Mouse (Mus musculus): Measurements from ENCODE around the gene Lhpp. TPM values are rescaled to one million over a fixed set of nuclear protein-coding genes. Genes with fewer than 3 reads are reported as not detected.

Lhpp gene
- polyA plus RNA-seq, 1 experiment from 2014 or later: 14.3 TPM

DNA sequence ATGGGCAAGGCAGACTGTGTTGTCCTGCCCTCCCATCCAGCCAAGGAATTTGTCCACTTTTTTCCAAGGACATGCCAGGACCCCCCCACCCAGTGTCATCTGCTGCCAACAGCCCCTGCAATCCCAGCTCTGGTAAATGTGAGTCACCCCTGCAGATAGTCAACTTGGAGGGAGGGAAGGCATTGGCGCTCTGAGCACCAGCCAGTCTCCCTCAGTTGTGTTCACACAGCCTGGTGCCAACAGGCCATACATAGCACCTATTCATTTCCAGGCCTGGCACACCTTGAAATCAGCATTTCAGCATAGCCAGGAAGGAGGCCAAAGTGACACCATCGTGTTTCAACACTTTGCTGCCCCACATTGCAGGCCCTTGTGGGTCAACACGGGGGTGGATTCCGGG lies 73.5 kb downstream of the Lhpp start:
- 84% methylated on average over 4 of the region's 4 CpGs for WGBS
- no peaks in the 10 kb centered on the region for H3K9me3 ChIP-seq (ENCODE audit: control insufficient read depth, low read length)
- no peak overlapping the region for H3K4me3 ChIP-seq (ENCODE audit: low read depth, low read length)
- H3K27ac ChIP-seq (replicated peaks; ENCODE audit: low read depth, low read length): no peak overlapping the region
- no peak overlapping the region for H3K4me2 ChIP-seq (ENCODE audit: low read depth, low read length)
- no peaks in the 10 kb centered on the region for H3K27me3 ChIP-seq (replicated peaks; ENCODE audit: control insufficient read depth, insufficient read depth, low read length)
- DNase-seq (ENCODE audit: low spot score) (no peak), ATAC-seq (ENCODE audit: low read depth) (no peak)
- H3K9ac ChIP-seq (ENCODE audit: low read depth, low read length): no peak overlapping the region
- no peaks in the 10 kb centered on the region for H3K36me3 ChIP-seq (ENCODE audit: control insufficient read depth, insufficient read depth, low read length)
- peaks cover 8% of the 10 kb centered on the region for H3K4me1 ChIP-seq (ENCODE audit: control insufficient read depth, insufficient read depth, low read length)

DNA sequence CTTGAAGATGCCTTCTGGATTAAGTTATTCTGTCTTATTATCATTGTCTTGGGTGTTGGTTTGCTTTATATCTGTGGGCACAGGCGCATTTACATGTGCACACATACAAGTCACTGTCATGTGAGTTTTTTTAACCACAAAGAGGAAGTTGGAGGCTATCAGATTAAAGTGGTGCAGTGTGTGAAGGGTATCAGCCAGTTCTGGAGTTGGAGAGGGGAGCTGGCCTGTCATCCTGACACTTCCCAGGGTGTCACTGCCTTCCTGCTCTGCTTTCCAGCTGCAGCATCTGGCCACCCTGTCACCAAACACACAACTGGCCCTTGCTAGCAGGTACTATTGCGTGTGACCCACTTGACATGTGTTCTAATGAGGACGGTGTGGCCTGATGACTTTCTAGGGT lies 76.1 kb downstream of the Lhpp start:
- Histone ChIP-seq H3K27me3 (replicated peaks; ENCODE audit: control insufficient read depth, insufficient read depth, low read length) (no peaks in the 10 kb centered on the region), H3K4me1 (ENCODE audit: control insufficient read depth, insufficient read depth, low read length) (peaks cover 13% of the 10 kb centered on the region), H3K9ac (ENCODE audit: low read depth, low read length) (no peak overlapping the region), H3K27ac (replicated peaks; ENCODE audit: low read depth, low read length) (no peak overlapping the region), H3K36me3 (ENCODE audit: control insufficient read depth, insufficient read depth, low read length) (no peaks in the 10 kb centered on the region), H3K4me2 (ENCODE audit: low read depth, low read length) (no peak overlapping the region), H3K9me3 (ENCODE audit: control insufficient read depth, low read length) (no peaks in the 10 kb centered on the region), H3K4me3 (ENCODE audit: low read depth, low read length) (no peak overlapping the region)
- no peak for DNase-seq (ENCODE audit: low spot score)
- WGBS: 90% methylated on average over 3 of the region's 3 CpGs
- no peak for ATAC-seq (ENCODE audit: low read depth)

DNA sequence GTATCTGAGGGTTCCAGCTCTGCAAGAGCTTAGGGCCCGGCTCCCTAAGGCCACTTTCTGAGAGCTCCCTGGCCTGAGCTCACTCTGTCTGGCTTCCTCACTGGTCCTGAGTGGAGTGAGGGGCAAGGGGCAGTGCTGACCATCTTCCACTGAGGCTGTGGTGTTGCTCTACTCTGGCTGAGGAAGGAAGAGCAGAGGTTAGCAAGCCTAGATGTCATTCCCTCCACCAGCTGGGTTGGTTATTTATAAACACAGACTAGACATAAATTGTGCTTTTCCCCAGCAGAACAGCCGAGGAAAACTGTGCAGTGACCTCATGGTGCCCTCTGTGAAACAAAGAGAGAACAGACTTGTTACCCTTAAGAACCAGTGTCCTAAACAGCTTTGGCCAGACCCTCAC lies 77.5 kb downstream of the Lhpp start:
- H3K4me3 ChIP-seq (ENCODE audit: low read depth, low read length): no peak overlapping the region
- no peaks in the 10 kb centered on the region for H3K9me3 ChIP-seq (ENCODE audit: control insufficient read depth, low read length)
- 0 out of 2 replicates have a peak overlapping the region, but pooled peaks have one; percentile 33 for H3K27ac ChIP-seq (replicated peaks; ENCODE audit: low read depth, low read length)
- H3K4me2 ChIP-seq (ENCODE audit: low read depth, low read length): no peak overlapping the region
- no peaks in the 10 kb centered on the region for H3K36me3 ChIP-seq (ENCODE audit: control insufficient read depth, insufficient read depth, low read length)
- H3K4me1 ChIP-seq (ENCODE audit: control insufficient read depth, insufficient read depth, low read length): peaks cover 13% of the 10 kb centered on the region
- H3K27me3 ChIP-seq (replicated peaks; ENCODE audit: control insufficient read depth, insufficient read depth, low read length): no peaks in the 10 kb centered on the region
- DNase-seq (ENCODE audit: low spot score): no peak
- WGBS: 53% methylated on average over 2 of the region's 2 CpGs
- ATAC-seq (ENCODE audit: low read depth): no peak
- H3K9ac ChIP-seq (ENCODE audit: low read depth, low read length): no peak overlapping the region

DNA sequence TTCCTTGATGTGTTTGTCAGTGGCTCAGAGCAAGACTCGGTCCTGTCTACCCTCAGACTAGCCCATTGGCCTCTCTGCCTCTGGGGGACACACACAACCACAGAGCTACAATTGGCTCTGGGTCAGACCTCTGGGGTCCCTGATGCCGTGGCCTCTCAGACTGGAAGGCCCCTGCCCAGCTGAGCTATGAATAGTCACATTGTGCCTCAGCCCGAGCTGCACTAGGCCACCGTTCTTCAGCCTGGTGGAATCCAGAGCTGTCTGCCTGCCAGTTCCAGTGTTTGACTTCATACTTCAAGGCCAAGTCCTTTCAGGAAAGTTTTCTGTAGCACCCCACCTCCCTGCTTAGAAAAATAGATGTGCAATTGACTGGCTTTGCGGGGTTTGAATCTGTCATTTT lies 78.3 kb downstream of the Lhpp start:
- no peak overlapping the region for H3K4me3 ChIP-seq (ENCODE audit: low read depth, low read length)
- DNase-seq (ENCODE audit: low spot score) (peak; percentile 64), ATAC-seq (ENCODE audit: low read depth) (0 out of 2 replicates have a peak, but pooled peaks have one; percentile 16)
- no peaks in the 10 kb centered on the region for H3K27me3 ChIP-seq (replicated peaks; ENCODE audit: control insufficient read depth, insufficient read depth, low read length)
- peak overlapping the region; percentile 63; the same call in 1 of the 2 replicates for H3K27ac ChIP-seq (replicated peaks; ENCODE audit: low read depth, low read length)
- H3K9ac ChIP-seq (ENCODE audit: low read depth, low read length): no peak overlapping the region
- H3K4me1 ChIP-seq (ENCODE audit: control insufficient read depth, insufficient read depth, low read length): peaks cover 13% of the 10 kb centered on the region
- no peaks in the 10 kb centered on the region for H3K9me3 ChIP-seq (ENCODE audit: control insufficient read depth, low read length)
- H3K36me3 ChIP-seq (ENCODE audit: control insufficient read depth, insufficient read depth, low read length): no peaks in the 10 kb centered on the region
- WGBS: 30% methylated on average over 4 of the region's 5 CpGs
- H3K4me2 ChIP-seq (ENCODE audit: low read depth, low read length): no peak overlapping the region

DNA sequence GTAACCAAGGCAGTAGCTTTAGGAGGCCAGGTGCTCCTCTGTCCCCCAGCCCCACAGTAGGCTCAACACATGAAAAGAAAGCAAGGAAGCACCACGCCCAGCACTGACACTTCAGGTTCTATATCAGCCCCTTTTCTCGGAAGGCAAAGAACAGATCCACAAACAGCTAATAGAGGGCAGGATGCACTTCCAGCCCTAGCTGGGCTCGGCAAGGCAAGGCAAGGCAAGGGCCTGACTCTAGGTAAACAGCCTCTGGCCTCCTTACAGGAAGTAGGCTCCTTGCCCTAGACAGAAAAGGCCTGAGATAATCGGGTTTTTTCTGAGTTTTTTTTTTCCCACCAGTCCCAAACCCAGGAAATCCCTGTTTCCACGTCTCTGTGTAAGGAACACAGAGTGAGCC lies 79.3 kb downstream of the Lhpp start:
- Histone ChIP-seq H3K4me2 (ENCODE audit: low read depth, low read length) (no peak overlapping the region), H3K9ac (ENCODE audit: low read depth, low read length) (no peak overlapping the region), H3K27ac (replicated peaks; ENCODE audit: low read depth, low read length) (peak overlapping the region; percentile 63), H3K36me3 (ENCODE audit: control insufficient read depth, insufficient read depth, low read length) (no peaks in the 10 kb centered on the region), H3K4me1 (ENCODE audit: control insufficient read depth, insufficient read depth, low read length) (peaks cover 13% of the 10 kb centered on the region), H3K9me3 (ENCODE audit: control insufficient read depth, low read length) (0 out of 2 replicates have a peak, but pooled peaks cover 2% of the 10 kb centered on the region), H3K4me3 (ENCODE audit: low read depth, low read length) (no peak overlapping the region), H3K27me3 (replicated peaks; ENCODE audit: control insufficient read depth, insufficient read depth, low read length) (no peaks in the 10 kb centered on the region)
- DNase-seq (ENCODE audit: low spot score): no peak
- ATAC-seq (ENCODE audit: low read depth): no peak
- 52% methylated on average over 5 of the region's 5 CpGs for WGBS

DNA sequence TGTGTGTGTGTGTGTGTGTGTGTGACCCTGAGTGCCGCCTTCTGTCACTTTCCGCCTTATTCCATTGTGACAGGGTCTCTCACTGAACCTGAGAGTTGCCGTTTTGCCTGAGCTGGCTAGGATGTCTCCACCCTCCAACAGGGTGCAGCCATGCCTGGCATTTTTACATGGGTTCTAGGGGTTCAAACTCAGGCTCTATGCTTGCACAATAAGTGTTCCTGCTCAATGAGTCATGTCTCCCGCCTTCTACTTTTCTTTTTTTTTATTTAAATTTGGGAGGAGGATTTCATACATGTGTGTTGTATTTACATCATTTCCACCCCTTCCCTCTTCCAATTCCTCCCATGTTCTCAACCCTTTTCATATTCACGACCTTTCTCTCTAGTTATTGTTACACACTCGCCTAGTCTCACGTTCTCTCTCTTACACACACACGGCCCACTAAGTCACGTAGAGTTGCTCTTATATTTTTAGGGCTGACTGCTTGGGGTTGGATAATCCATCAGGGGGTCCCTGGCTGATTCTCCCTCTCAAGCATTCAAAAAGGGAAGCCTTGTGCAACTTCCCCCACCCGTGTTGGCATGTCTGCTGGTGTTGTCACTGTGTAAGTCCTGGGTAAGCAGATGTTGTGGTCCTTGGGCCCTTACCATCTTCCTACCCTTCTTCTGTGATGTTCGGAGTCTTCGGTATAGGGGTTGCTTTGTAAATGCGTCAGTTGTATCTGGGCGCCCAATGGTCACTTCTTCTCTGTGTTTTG lies 80.5 kb downstream of the Lhpp start:
- H3K4me2 ChIP-seq (ENCODE audit: low read depth, low read length): no peak overlapping the region
- ATAC-seq (ENCODE audit: low read depth): no peak
- 0 out of 2 replicates have a peak, but pooled peaks cover 6% of the 10 kb centered on the region for H3K9me3 ChIP-seq (ENCODE audit: control insufficient read depth, low read length)
- no peak overlapping the region for H3K27ac ChIP-seq (replicated peaks; ENCODE audit: low read depth, low read length)
- H3K4me3 ChIP-seq (ENCODE audit: low read depth, low read length): no peak overlapping the region
- WGBS: 82% methylated on average over 14 of the region's 14 CpGs
- DNase-seq (ENCODE audit: low spot score): no peak
- peaks cover 13% of the 10 kb centered on the region for H3K4me1 ChIP-seq (ENCODE audit: control insufficient read depth, insufficient read depth, low read length)
- H3K36me3 ChIP-seq (ENCODE audit: control insufficient read depth, insufficient read depth, low read length): no peaks in the 10 kb centered on the region
- no peaks in the 10 kb centered on the region for H3K27me3 ChIP-seq (replicated peaks; ENCODE audit: control insufficient read depth, insufficient read depth, low read length)
- no peak overlapping the region for H3K9ac ChIP-seq (ENCODE audit: low read depth, low read length)

DNA sequence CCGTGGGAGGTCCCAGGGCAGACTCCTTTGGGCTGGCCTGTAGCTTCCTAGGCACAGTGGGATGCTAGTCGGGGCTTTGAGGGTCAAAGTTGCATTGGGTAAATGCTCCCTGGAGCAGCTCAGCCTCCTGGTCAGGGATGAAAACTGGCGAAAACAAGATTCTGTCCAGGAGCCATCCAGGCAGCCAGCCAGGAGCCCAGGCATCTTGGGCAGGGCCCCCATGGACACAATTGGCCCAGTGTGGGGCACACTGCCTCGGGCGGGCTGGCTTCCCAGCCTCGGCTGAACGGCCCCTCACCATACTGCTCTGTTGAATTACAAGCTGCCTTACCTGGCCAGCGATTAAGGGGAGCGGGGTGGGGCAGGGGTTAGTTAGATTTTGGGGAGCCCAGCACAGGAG lies 82.3 kb downstream of the Lhpp start:
- DNase-seq (ENCODE audit: low spot score): no peak
- Histone ChIP-seq H3K4me2 (ENCODE audit: low read depth, low read length) (no peak overlapping the region), H3K4me1 (ENCODE audit: control insufficient read depth, insufficient read depth, low read length) (peaks cover 13% of the 10 kb centered on the region), H3K27ac (replicated peaks; ENCODE audit: low read depth, low read length) (no peak overlapping the region), H3K36me3 (ENCODE audit: control insufficient read depth, insufficient read depth, low read length) (no peaks in the 10 kb centered on the region), H3K9me3 (ENCODE audit: control insufficient read depth, low read length) (0 out of 2 replicates have a peak, but pooled peaks cover 6% of the 10 kb centered on the region), H3K9ac (ENCODE audit: low read depth, low read length) (no peak overlapping the region), H3K27me3 (replicated peaks; ENCODE audit: control insufficient read depth, insufficient read depth, low read length) (no peaks in the 10 kb centered on the region), H3K4me3 (ENCODE audit: low read depth, low read length) (no peak overlapping the region)
- no peak for ATAC-seq (ENCODE audit: low read depth)
- 54% methylated on average over 9 of the region's 9 CpGs for WGBS

DNA sequence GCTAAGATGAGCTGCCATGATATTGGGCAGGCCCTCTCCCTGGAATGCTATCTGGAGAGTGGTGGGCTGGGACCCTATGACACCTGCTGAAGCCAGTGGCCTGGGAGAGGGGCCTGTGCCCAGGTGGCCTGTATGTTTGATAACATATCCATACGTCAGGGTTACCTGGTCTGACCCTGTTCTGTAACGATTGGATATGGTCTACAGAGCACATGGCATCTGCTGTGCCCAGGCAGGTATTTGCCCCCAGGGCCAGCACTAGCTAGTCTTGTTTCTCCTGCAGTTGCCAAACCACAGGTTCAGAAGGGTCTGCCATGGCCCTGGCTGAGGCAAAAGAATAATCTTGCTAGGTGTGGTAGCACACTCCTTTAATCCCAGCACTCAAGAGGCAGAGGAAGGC lies 83.1 kb downstream of the Lhpp start:
- Histone ChIP-seq H3K4me2 (ENCODE audit: low read depth, low read length) (no peak overlapping the region), H3K27me3 (replicated peaks; ENCODE audit: control insufficient read depth, insufficient read depth, low read length) (no peaks in the 10 kb centered on the region), H3K9ac (ENCODE audit: low read depth, low read length) (no peak overlapping the region), H3K27ac (replicated peaks; ENCODE audit: low read depth, low read length) (no peak overlapping the region), H3K9me3 (ENCODE audit: control insufficient read depth, low read length) (0 out of 2 replicates have a peak, but pooled peaks cover 6% of the 10 kb centered on the region), H3K36me3 (ENCODE audit: control insufficient read depth, insufficient read depth, low read length) (no peaks in the 10 kb centered on the region), H3K4me3 (ENCODE audit: low read depth, low read length) (no peak overlapping the region), H3K4me1 (ENCODE audit: control insufficient read depth, insufficient read depth, low read length) (peaks cover 8% of the 10 kb centered on the region)
- 71% methylated on average over 2 of the region's 2 CpGs for WGBS
- ATAC-seq (ENCODE audit: low read depth) (no peak), DNase-seq (ENCODE audit: low spot score) (no peak)

DNA sequence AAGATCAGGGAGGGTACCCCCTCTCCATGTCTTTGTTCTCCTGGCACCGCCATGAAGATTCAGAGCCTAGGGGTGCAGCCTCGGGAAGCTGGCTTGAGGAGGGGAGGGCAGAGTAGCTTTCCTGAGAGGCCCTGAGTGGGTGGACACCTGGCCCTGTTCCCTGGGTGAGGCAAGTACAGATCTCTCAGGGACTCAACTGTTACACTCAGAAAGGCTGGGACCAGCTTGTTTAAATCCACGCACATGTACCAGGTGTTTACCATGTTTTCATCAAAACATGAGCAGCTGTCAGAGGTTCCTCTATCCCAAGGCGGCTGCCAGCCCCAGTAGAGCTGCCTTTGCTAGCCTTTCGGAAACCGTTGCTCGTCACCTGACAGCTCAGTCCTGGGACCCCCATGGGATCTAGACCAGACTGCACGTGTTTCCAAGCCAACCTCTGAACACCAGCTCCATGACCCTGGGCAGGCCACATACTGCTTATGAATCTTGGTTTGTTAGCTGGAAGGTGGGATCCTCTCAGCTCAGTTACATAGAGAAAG lies 86.9 kb downstream of the Lhpp start:
- Histone ChIP-seq H3K27me3 (replicated peaks; ENCODE audit: control insufficient read depth, insufficient read depth, low read length) (no peaks in the 10 kb centered on the region), H3K4me3 (ENCODE audit: low read depth, low read length) (no peak overlapping the region), H3K4me2 (ENCODE audit: low read depth, low read length) (no peak overlapping the region), H3K27ac (replicated peaks; ENCODE audit: low read depth, low read length) (no peak overlapping the region), H3K36me3 (ENCODE audit: control insufficient read depth, insufficient read depth, low read length) (no peaks in the 10 kb centered on the region), H3K4me1 (ENCODE audit: control insufficient read depth, insufficient read depth, low read length) (peaks cover 10% of the 10 kb centered on the region; the same call in 1 of the 2 replicates), H3K9ac (ENCODE audit: low read depth, low read length) (no peak overlapping the region), H3K9me3 (ENCODE audit: control insufficient read depth, low read length) (0 out of 2 replicates have a peak, but pooled peaks cover 6% of the 10 kb centered on the region)
- no peak for DNase-seq (ENCODE audit: low spot score)
- no peak for ATAC-seq (ENCODE audit: low read depth)
- WGBS: 51% methylated on average over 8 of the region's 8 CpGs

All from embryonic facial prominence, embryonic 14.5 days (tissue).